Mouse (Mus musculus): ENCODE measurements around the gene Arhgef18.

- TF ChIP-seq TAL1 (IDR thresholded peaks at IDR 0.05; ENCODE audit: low read length) (no peak), GATA1 (IDR thresholded peaks at IDR 0.05; ENCODE audit: low read length) (no peak)
Measured at GRCm38 (mm10) chr8:3412816-3413215, 20.0 kb downstream of the Arhgef18 start.

All from erythroblast, embryonic 14.5 days (primary cell).